ENCODE assay signal across 15 mouse cellular contexts in the genomic region with DNA sequence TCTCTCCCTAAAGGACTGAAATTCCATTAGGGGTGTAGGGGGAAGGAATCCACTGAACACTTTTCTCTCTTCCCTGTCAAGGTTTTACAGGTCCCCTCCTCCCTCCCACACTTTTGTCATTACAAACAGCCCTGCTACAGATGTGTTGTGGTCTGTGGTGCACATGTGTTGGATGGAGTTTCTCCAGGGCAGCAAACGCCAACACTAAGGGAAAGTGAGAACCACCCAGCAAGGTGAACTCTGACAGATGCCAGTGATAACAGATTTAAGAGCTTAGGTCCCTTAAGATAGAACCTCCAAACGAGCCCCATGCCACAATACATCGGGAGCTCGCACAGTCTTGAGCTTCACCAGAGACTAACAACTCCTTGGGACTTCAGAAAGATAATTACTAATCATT.
"Had no signal": no experiment of that assay in that cellular context is flagged by ENCODE, and none has a peak within 500 bp of the region (broad histone marks: within the 10 kb centered on the region; RNA-seq: fewer than 3 reads in every experiment).

No protein-coding gene starts in this region.

- DNase-seq: right cerebral cortex, adult 18-20 months; right cerebral cortex, postnatal 14 days; right cerebral cortex, postnatal 25 days; right cerebral cortex, postnatal 4 days; spleen, adult 18-20 months; thymus, adult 18-20 months; thymus, adult 2 months; thymus, postnatal 14 days; thymus, postnatal 25 days; thymus, postnatal 36 days; thymus, postnatal 4 days had no signal

- H3K4me3 ChIP-seq: neural tube, embryonic 13.5 days; neural tube, embryonic 15.5 days; stomach, embryonic 15.5 days had no signal

- H3K27ac ChIP-seq: neural tube, embryonic 13.5 days; neural tube, embryonic 15.5 days; stomach, embryonic 15.5 days; stomach, postnatal 0 days had no signal

- H3K4me2 ChIP-seq: neural tube, embryonic 13.5 days; neural tube, embryonic 15.5 days; stomach, embryonic 15.5 days had no signal

- H3K9ac ChIP-seq: neural tube, embryonic 13.5 days; neural tube, embryonic 15.5 days; stomach, embryonic 15.5 days had no signal

- H3K9me3 ChIP-seq: neural tube, embryonic 13.5 days; neural tube, embryonic 15.5 days; stomach, embryonic 15.5 days had no signal

- H3K27me3 ChIP-seq: neural tube, embryonic 13.5 days; neural tube, embryonic 15.5 days; stomach, embryonic 15.5 days had no signal

- H3K36me3 ChIP-seq: neural tube, embryonic 13.5 days; neural tube, embryonic 15.5 days; stomach, embryonic 15.5 days had no signal

- H3K4me1 ChIP-seq: neural tube, embryonic 15.5 days; stomach, embryonic 15.5 days had no signal
